Mouse (Mus musculus): ENCODE data around the gene Tnrc6c. TPM values are rescaled to one million over a fixed set of nuclear protein-coding genes. Genes with fewer than 3 reads are reported as not detected.

The Tnrc6c gene
- total and polyA plus RNA-seq, 2 experiments from 2014 or later = 19.9 to 71.6 TPM

DNA sequence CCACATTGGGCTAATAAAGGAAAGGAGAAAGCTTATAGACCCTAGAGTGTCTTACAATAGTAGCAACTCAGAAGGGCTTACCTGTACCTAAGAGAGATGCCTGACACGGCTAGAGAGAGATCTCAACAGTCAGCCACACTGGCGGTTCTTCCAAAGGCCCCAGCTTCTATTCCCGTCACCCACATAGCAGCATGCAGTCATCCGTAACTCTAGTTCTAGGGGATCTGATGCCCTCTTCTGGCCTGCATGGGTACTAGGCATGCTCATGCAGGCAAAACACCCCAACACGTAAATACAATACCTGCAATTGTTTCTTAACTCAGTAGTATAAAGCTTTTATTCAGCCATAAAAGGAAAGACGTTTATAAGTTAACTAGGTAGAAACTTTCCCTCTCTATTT is 59.3 kb downstream of the Tnrc6c start:
- no peaks in the 10 kb centered on the region for H3K4me1 ChIP-seq (ENCODE audit: insufficient read depth)
- no peaks in the 10 kb centered on the region for H3K27me3 ChIP-seq (ENCODE audit: insufficient read depth, low read length)
- no peak overlapping the region for H3K4me2 ChIP-seq (ENCODE audit: low read depth)
- WGBS = 93% methylated on average over 6 of the region's 6 CpGs
- H3K9ac ChIP-seq = no peak overlapping the region
- no peak for ATAC-seq
- H3K36me3 ChIP-seq (ENCODE audit: insufficient read depth) = peaks cover 35% of the 10 kb centered on the region; the same call in 1 of the 2 replicates
- DNase-seq = no peak
- H3K9me3 ChIP-seq (ENCODE audit: low read length) = no peaks in the 10 kb centered on the region
- no peak overlapping the region for H3K4me3 ChIP-seq (ENCODE audit: low read depth, low read length)
- no peak for TF ChIP-seq CTCF (IDR thresholded peaks at IDR 0.05; ENCODE audit: low read depth)
- no peak overlapping the region for H3K27ac ChIP-seq (ENCODE audit: low read depth, low read length)

- Histone ChIP-seq H3K27me3 (ENCODE audit: insufficient read depth, low read length) (no peaks in the 10 kb centered on the region), H3K4me3 (ENCODE audit: low read depth, low read length) (no peak overlapping the region), H3K27ac (ENCODE audit: low read depth, low read length) (no peak overlapping the region), H3K4me2 (ENCODE audit: low read depth) (no peak overlapping the region), H3K9me3 (ENCODE audit: low read length) (no peaks in the 10 kb centered on the region), H3K4me1 (ENCODE audit: insufficient read depth) (no peaks in the 10 kb centered on the region), H3K36me3 (ENCODE audit: insufficient read depth) (peaks cover 72% of the 10 kb centered on the region), H3K9ac (no peak overlapping the region)
- no peak for DNase-seq
- WGBS = 91% methylated on average over 3 of the region's 3 CpGs
- no peak for ATAC-seq
- TF ChIP-seq CTCF (IDR thresholded peaks at IDR 0.05; ENCODE audit: low read depth) = no peak
Observed at GRCm38 (mm10) chr11:117718838-117719237, 64.7 kb downstream of the Tnrc6c start.

DNA sequence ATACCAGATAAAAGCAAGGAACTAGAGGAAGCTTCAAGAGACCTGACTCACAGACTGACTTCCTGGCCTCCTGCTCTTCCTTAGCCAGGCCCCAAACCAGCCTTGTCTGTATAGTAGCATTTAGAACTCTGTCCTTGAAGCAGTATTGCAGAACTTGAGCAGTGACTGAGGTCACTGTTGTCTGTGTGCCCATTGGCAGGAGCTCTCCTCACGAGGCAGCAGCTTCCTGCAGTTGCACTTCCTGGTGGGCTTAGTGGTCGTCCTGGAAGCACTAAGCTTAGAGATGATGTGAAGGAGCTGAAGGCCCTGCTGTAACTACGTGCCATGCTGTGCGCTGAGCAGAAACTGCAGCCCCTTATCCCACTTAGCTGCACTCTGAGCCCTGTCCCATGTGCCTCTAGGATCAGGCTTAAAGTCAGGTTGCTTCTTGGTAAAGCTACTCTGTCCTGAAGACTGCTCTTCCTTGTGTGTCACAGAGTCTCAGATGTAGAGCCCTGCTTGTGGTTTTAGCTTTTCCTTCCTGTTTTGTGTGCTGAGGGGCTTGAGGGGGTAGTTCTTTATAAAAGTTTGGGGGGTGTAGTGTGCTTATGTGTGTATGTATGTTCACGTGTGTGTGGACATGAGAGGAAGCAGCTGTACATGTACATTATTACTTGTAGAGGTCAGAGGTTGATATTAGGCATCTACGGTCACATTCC is 70.7 kb downstream of the Tnrc6c start:
- no peak overlapping the region for H3K4me3 ChIP-seq (ENCODE audit: low read depth, low read length)
- no peak overlapping the region for H3K9ac ChIP-seq
- WGBS = 85% methylated on average over 6 of the region's 6 CpGs
- DNase-seq (no peak), ATAC-seq (no peak)
- no peak overlapping the region for H3K4me2 ChIP-seq (ENCODE audit: low read depth)
- no peak overlapping the region for H3K27ac ChIP-seq (ENCODE audit: low read depth, low read length)
- TF ChIP-seq CTCF (IDR thresholded peaks at IDR 0.05; ENCODE audit: low read depth) = no peak
- H3K27me3 ChIP-seq (ENCODE audit: insufficient read depth, low read length) = no peaks in the 10 kb centered on the region
- peaks cover 44% of the 10 kb centered on the region for H3K36me3 ChIP-seq (ENCODE audit: insufficient read depth)
- no peaks in the 10 kb centered on the region for H3K9me3 ChIP-seq (ENCODE audit: low read length)
- no peaks in the 10 kb centered on the region for H3K4me1 ChIP-seq (ENCODE audit: insufficient read depth)

DNA sequence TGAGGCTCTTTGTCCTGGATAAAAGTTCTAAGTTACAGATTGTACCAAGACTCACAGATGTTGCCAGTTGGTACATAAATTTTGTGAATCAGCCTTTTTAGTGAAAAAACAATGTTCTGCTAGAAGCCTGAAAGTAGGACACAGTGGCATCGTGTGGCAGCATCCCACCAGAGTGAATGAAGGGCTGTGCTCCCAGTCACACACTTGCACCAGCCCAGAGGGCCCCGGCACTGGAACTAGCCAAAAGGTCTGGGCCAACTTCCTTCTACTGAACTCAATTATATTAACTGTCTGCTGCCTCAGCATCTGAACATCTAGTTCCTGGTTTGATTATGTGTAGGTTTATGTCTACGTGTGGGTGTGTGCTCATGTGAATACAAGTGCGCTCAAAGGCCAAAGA is 72.9 kb downstream of the Tnrc6c start:
- TF ChIP-seq CTCF (IDR thresholded peaks at IDR 0.05; ENCODE audit: low read depth) = no peak
- Histone ChIP-seq H3K9me3 (ENCODE audit: low read length) (no peaks in the 10 kb centered on the region), H3K27me3 (ENCODE audit: insufficient read depth, low read length) (no peaks in the 10 kb centered on the region), H3K27ac (ENCODE audit: low read depth, low read length) (no peak overlapping the region), H3K4me3 (ENCODE audit: low read depth, low read length) (no peak overlapping the region), H3K4me2 (ENCODE audit: low read depth) (no peak overlapping the region), H3K36me3 (ENCODE audit: insufficient read depth) (peaks cover 23% of the 10 kb centered on the region), H3K9ac (no peak overlapping the region), H3K4me1 (ENCODE audit: insufficient read depth) (no peaks in the 10 kb centered on the region)
- ATAC-seq (no peak), DNase-seq (no peak)
- WGBS = 91% methylated on average over 4 of the region's 4 CpGs

DNA sequence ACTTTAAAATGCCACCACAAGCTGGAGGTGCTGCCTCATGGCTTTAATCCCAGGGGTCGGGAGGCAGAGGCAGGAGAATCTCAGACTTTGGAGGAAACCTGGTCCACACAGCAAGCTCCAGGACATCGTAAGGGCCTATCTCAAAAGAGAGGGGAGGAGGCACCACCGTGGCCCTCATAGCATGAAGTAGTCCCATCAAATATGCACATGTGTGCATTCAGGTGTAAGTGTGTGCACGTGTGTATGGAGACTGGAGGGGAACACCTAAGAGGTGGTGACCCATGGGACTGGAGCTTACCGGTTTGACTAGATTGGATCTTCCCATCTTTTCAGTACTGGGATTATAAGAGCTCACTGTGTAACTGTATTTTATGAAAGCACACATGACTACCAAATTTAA is 74.2 kb downstream of the Tnrc6c start:
- 93% methylated on average over 5 of the region's 5 CpGs for WGBS
- H3K36me3 ChIP-seq (ENCODE audit: insufficient read depth) = peaks cover 14% of the 10 kb centered on the region
- no peaks in the 10 kb centered on the region for H3K9me3 ChIP-seq (ENCODE audit: low read length)
- DNase-seq (no peak), ATAC-seq (no peak)
- H3K4me3 ChIP-seq (ENCODE audit: low read depth, low read length) = no peak overlapping the region
- no peak for TF ChIP-seq CTCF (IDR thresholded peaks at IDR 0.05; ENCODE audit: low read depth)
- no peaks in the 10 kb centered on the region for H3K4me1 ChIP-seq (ENCODE audit: insufficient read depth)
- no peak overlapping the region for H3K27ac ChIP-seq (ENCODE audit: low read depth, low read length)
- H3K4me2 ChIP-seq (ENCODE audit: low read depth) = no peak overlapping the region
- no peaks in the 10 kb centered on the region for H3K27me3 ChIP-seq (ENCODE audit: insufficient read depth, low read length)
- no peak overlapping the region for H3K9ac ChIP-seq

DNA sequence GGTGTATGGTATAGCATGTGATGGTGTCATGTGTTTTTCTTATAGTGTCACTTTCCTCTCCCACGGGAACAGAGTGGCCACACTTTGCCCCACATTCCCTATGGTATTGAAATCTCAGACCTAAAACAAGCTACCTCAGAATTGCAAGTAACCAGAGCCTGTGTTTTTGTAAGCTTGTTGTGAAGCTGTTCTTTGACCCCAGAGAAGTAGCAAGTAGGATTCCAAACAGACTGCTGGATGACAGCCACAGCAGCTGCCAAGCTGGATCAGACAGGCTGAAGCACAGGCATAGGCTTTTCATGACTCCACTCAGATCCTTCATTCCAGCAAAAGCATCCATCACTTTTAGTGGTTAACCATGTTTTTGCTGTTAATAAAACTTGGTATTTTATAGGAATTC is 74.8 kb downstream of the Tnrc6c start:
- ATAC-seq = peak; percentile 63
- no peak overlapping the region for H3K27ac ChIP-seq (ENCODE audit: low read depth, low read length)
- TF ChIP-seq CTCF (IDR thresholded peaks at IDR 0.05; ENCODE audit: low read depth) = no peak
- no peaks in the 10 kb centered on the region for H3K4me1 ChIP-seq (ENCODE audit: insufficient read depth)
- H3K9me3 ChIP-seq (ENCODE audit: low read length) = no peaks in the 10 kb centered on the region
- DNase-seq = peak; percentile 25
- no peaks in the 10 kb centered on the region for H3K27me3 ChIP-seq (ENCODE audit: insufficient read depth, low read length)
- H3K4me3 ChIP-seq (ENCODE audit: low read depth, low read length) = no peak overlapping the region
- no peak overlapping the region for H3K4me2 ChIP-seq (ENCODE audit: low read depth)
- no peak overlapping the region for H3K9ac ChIP-seq
- 58% methylated on average over 1 of the region's 1 CpGs for whole genome bisulfite sequencing
- peaks cover 16% of the 10 kb centered on the region; the same call in 1 of the 2 replicates for H3K36me3 ChIP-seq (ENCODE audit: insufficient read depth)

- DNase-seq (no peak), ATAC-seq (no peak)
- H3K9ac ChIP-seq = no peak overlapping the region
- WGBS = 86% methylated on average over 3 of the region's 3 CpGs
- H3K27ac ChIP-seq (ENCODE audit: low read depth, low read length) = no peak overlapping the region
- no peaks in the 10 kb centered on the region for H3K4me1 ChIP-seq (ENCODE audit: insufficient read depth)
- H3K9me3 ChIP-seq (ENCODE audit: low read length) = no peaks in the 10 kb centered on the region
- H3K4me2 ChIP-seq (ENCODE audit: low read depth) = no peak overlapping the region
- H3K36me3 ChIP-seq (ENCODE audit: insufficient read depth) = peaks cover 17% of the 10 kb centered on the region; the same call in 1 of the 2 replicates
- no peak overlapping the region for H3K4me3 ChIP-seq (ENCODE audit: low read depth, low read length)
- no peak for TF ChIP-seq CTCF (IDR thresholded peaks at IDR 0.05; ENCODE audit: low read depth)
- no peaks in the 10 kb centered on the region for H3K27me3 ChIP-seq (ENCODE audit: insufficient read depth, low read length)
Observed at GRCm38 (mm10) chr11:117729341-117729740, 75.3 kb downstream of the Tnrc6c start.
